8 mouse cellular contexts compared by ENCODE assay signal in the genomic region with DNA sequence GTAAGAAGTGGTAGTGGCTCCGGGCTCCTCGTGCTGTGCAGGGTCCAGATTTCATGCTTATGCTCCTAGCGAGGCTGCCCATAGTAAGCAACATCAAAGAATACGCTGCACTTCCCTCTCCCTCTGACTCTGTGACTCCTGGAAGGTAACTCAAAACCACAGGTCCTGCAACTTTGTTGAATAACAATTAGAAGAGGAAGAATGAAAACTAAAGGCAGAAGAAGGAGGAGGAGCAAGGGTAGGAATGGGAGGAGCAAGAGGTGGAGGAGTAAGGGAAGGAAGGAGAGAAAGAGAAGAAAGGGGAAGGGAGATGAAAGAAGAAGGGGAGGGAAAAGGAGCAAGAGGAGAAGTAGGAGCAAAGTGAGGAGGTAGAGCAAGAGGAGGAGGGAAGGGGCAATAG. TPM values are rescaled to one million over a fixed set of nuclear protein-coding genes. Genes with fewer than 3 reads are reported as not detected.
DNase-seq lines count a peak whose midpoint lies in the region; ATAC-seq and TF ChIP-seq lines count a peak whose summit lies in the region.

A gene (plus strand): TSS at position 363 of the 400 bp plus-strand sequence.

- H3K4me2 ChIP-seq in embryonic facial prominence, embryonic 13.5 days: no peak within 1 kb of the TSS
- H3K4me2 ChIP-seq in liver, embryonic 14.5 days (ENCODE audit: low read depth): no peak within 1 kb of the TSS

- H3K4me3 ChIP-seq in left cerebral cortex, adult 2 months: no peak within 1 kb of the TSS
- no peak within 1 kb of the TSS for H3K4me3 ChIP-seq in embryonic facial prominence, embryonic 13.5 days
- H3K4me3 ChIP-seq in liver, embryonic 14.5 days (ENCODE audit: insufficient read depth in 1 of 2, low read depth in 2 of 2, low read length in 2 of 2): peak within 1 kb of the TSS; percentile 20 to 49; a peak in 2 of 4 replicates

- no peak within 1 kb of the TSS for H3K9ac ChIP-seq in embryonic facial prominence, embryonic 13.5 days
- no peak within 1 kb of the TSS for H3K9ac ChIP-seq in liver, embryonic 14.5 days (replicated peaks)

- no peak for TF ChIP-seq CTCF in left cerebral cortex, adult 2 months (IDR thresholded peaks at IDR 0.05)
- no peak for TF ChIP-seq CTCF in liver, embryonic 14.5 days (IDR thresholded peaks at IDR 0.05; ENCODE audit: low read depth)

- 33% methylated on average over 4 of the region's 4 CpGs for WGBS in embryonic facial prominence, embryonic 13.5 days
- 33% methylated on average over 4 of the region's 4 CpGs for WGBS in liver, embryonic 14.5 days (ENCODE audit: insufficient replicate concordance)

- TF ChIP-seq EP300 in liver, embryonic 14.5 days (IDR thresholded peaks at IDR 0.05; ENCODE audit: low read depth): no peak

- no peaks in the 10 kb centered on the region for H3K27me3 ChIP-seq in embryonic facial prominence, embryonic 13.5 days
- H3K27me3 ChIP-seq in liver, embryonic 14.5 days (ENCODE audit: control insufficient read depth, insufficient read depth, low read length): no peaks in the 10 kb centered on the region

- no peak for ATAC-seq in embryonic facial prominence, embryonic 13.5 days (ENCODE audit: insufficient number of reproducible peaks, insufficient read depth, low FRiP score, low TSS enrichment, low read depth)
- no peak for ATAC-seq in liver, embryonic 14.5 days (ENCODE audit: insufficient read depth)
- no peak for ATAC-seq in cerebellum, adult (ENCODE audit: insufficient number of reproducible peaks, low FRiP score, low TSS enrichment)

- DNase-seq in adrenal gland, adult 8-10 months: no peak
- DNase-seq in adrenal gland, postnatal 25 days: no peak
- no peak for DNase-seq in left cerebral cortex, adult 2 months (ENCODE audit: extremely low spot score in 1 of 2, low spot score in 2 of 2)
- no peak for DNase-seq in left cerebral cortex, adult 18-20 months (ENCODE audit: low spot score in 2 of 2)
- no peak for DNase-seq in liver, embryonic 14.5 days (ENCODE audit: low read depth in 3 of 3, low spot score in 3 of 3)
- DNase-seq in ovary, postnatal 14 days (ENCODE audit: low spot score): no peak

- no peaks in the 10 kb centered on the region for H3K36me3 ChIP-seq in embryonic facial prominence, embryonic 13.5 days
- no peaks in the 10 kb centered on the region for H3K36me3 ChIP-seq in liver, embryonic 14.5 days (replicated peaks; ENCODE audit: control insufficient read depth, insufficient read depth, low read depth)

- H3K9me3 ChIP-seq in embryonic facial prominence, embryonic 13.5 days: no peaks in the 10 kb centered on the region
- no peaks in the 10 kb centered on the region for H3K9me3 ChIP-seq in liver, embryonic 14.5 days (ENCODE audit: control insufficient read depth, low read length)

- intact Hi-C loops in left cerebral cortex, adult 2 months (cut with DNase I): no loop called here

- H3K4me1 ChIP-seq in embryonic facial prominence, embryonic 13.5 days: peaks cover 2% of the 10 kb centered on the region
- peaks cover 0 to 11% of the 10 kb centered on the region in 2 experiments; a peak in 2 of 4 replicates for H3K4me1 ChIP-seq in liver, embryonic 14.5 days (replicated peaks; ENCODE audit: control insufficient read depth in 2 of 2, insufficient read depth in 2 of 2, low read length in 1 of 2)

- H3K27ac ChIP-seq in left cerebral cortex, adult 2 months: no peak within 1 kb of the TSS
- H3K27ac ChIP-seq in embryonic facial prominence, embryonic 13.5 days: no peak within 1 kb of the TSS
- H3K27ac ChIP-seq in liver, embryonic 14.5 days: no peak within 1 kb of the TSS

RNA-seq across cellular contexts. Expression of the gene that starts here (rescaled TPM):
- total RNA-seq in adrenal gland, adult 8-10 months (2022): 10 to 100 TPM; 14.1 to 24.7 (median 21.0) TPM
- 9.4 and 14.1 TPM in 2 replicates for total RNA-seq in adrenal gland, postnatal 25 days (2021)
- 10 to 100 TPM; 10.0 to 12.2 TPM for total RNA-seq in left cerebral cortex, adult 2 months (2021)
- total RNA-seq in left cerebral cortex, adult 18-20 months (2021): 1 to 10 TPM; 9.4 to 10.0 TPM
- polyA plus RNA-seq in embryonic facial prominence, embryonic 13.5 days (2015; fragmentation: Nextera tagmentation; extraction: Ambion mirVana): 10.4 TPM in 2 replicates
- polyA plus RNA-seq in liver, embryonic 14.5 days (2012; rRNA removed): 17.4 and 26.7 TPM in 2 replicates
- 26.2 and 29.6 TPM in 2 replicates for polyA plus RNA-seq in liver, embryonic 14.5 days (2014; fragmentation: Nextera tagmentation; extraction: Ambion mirVana)

Comparison
In these comparisons a context has a peak if more than half of its experiments do, and no peak if none do; other contexts are left out.
1. H3K4me3 ChIP-seq: peak in liver, embryonic 14.5 days (2 of 2); none in left cerebral cortex, adult 2 months (single experiment) and embryonic facial prominence, embryonic 13.5 days (single experiment).